9 mouse cellular contexts compared by ENCODE assay signal in genomic region chr7:80091866-80092210, GRCm38 (mm10). TPM values are rescaled to one million over a fixed set of nuclear protein-coding genes. Genes with fewer than 3 reads are reported as not detected.
DNase-seq lines count a peak whose midpoint lies in the region; ATAC-seq and TF ChIP-seq lines count a peak whose summit lies in the region.
"Had no signal": no experiment of that assay in that cellular context is flagged by ENCODE, and none has a peak within 500 bp of the region (broad histone marks: within the 10 kb centered on the region; RNA-seq: fewer than 3 reads in every experiment).

No protein-coding gene starts in this region.

- peaks cover 54% of the 10 kb centered on the region for H3K36me3 ChIP-seq in heart, embryonic 11.5 days (ENCODE audit: control insufficient read depth, insufficient read depth, low read length)

- H3K9ac ChIP-seq in heart, embryonic 11.5 days (ENCODE audit: low read depth, low read length): no peak overlapping the region
- H3K9ac ChIP-seq: liver, embryonic 14.5 days had no signal

- no peak for TF ChIP-seq POLR2A in embryonic fibroblast, embryonic 13.5 days (IDR thresholded peaks at IDR 0.05; ENCODE audit: low read depth, low read length)

- no peaks in the 10 kb centered on the region for H3K27me3 ChIP-seq in heart, embryonic 11.5 days (ENCODE audit: control insufficient read depth, insufficient read depth, low read length)

- ATAC-seq in heart, embryonic 11.5 days (replicated peaks; ENCODE audit: insufficient number of reproducible peaks, low FRiP score, low TSS enrichment): no peak
- peak; percentile 7 for ATAC-seq in CD4-positive, CD25-positive, alpha-beta regulatory T cell, adult 4 months

- peak overlapping the region; percentile 30 for H3K27ac ChIP-seq in heart, embryonic 11.5 days (ENCODE audit: low read depth, low read length)
- peak overlapping the region; percentile 91 for H3K27ac ChIP-seq in layer of hippocampus, adult 2 months
- H3K27ac ChIP-seq in embryonic fibroblast, embryonic 13.5 days (ENCODE audit: insufficient read depth, low read length): 0 out of 2 replicates have a peak overlapping the region, but pooled peaks have one; percentile 12
- H3K27ac ChIP-seq: liver, embryonic 14.5 days had no signal

- DNase-seq in heart, postnatal 4 days: no peak
- no peak for DNase-seq in layer of hippocampus, adult 2 months (ENCODE audit: low spot score in 2 of 2)
- no peak for DNase-seq in layer of hippocampus, adult 9-10 months (ENCODE audit: low spot score)
- DNase-seq in testis, postnatal 10 days (ENCODE audit: low spot score): no peak
- no peak for DNase-seq in ovary, adult 18-20 months (ENCODE audit: low spot score)

- 83% methylated on average over 3 of the region's 4 CpGs for WGBS in heart, embryonic 11.5 days (ENCODE audit: insufficient replicate concordance)

- no peaks in the 10 kb centered on the region for H3K9me3 ChIP-seq in heart, embryonic 11.5 days (replicated peaks; ENCODE audit: control insufficient read depth, low read length)

- H3K4me3 ChIP-seq in heart, embryonic 11.5 days (ENCODE audit: low read depth, low read length): no peak overlapping the region
- no peak overlapping the region for H3K4me3 ChIP-seq in layer of hippocampus, adult 2 months
- H3K4me3 ChIP-seq in embryonic fibroblast, embryonic 13.5 days (ENCODE audit: insufficient read depth, low read length): no peak overlapping the region

- H3K4me2 ChIP-seq in heart, embryonic 11.5 days: no peak overlapping the region

- TF ChIP-seq CTCF in layer of hippocampus, adult 2 months (conservative IDR thresholded peaks at IDR 0.05): no peak
- TF ChIP-seq CTCF in embryonic fibroblast, embryonic 13.5 days (IDR thresholded peaks at IDR 0.05; ENCODE audit: borderline replicate concordance, insufficient read depth, low read length): no peak

- peaks cover 3% of the 10 kb centered on the region; the same call in 1 of the 2 replicates for H3K4me1 ChIP-seq in heart, embryonic 11.5 days (ENCODE audit: control insufficient read depth, insufficient read depth, low read length)
- H3K4me1 ChIP-seq in embryonic fibroblast, embryonic 13.5 days (ENCODE audit: control insufficient read depth, insufficient read depth, low read length): peaks cover 11% of the 10 kb centered on the region; the same call in 1 of the 2 replicates

RNA-seq across cellular contexts. Expression of gene Idh2, which starts 23.4 kb away (rescaled TPM):
- 1,200 and 1,395 TPM in 2 replicates for polyA plus RNA-seq in heart, embryonic 11.5 days (2014; fragmentation: Nextera tagmentation; extraction: Ambion mirVana)
- 1,000 to 10,000 TPM; 1,640 to 1,742 TPM for total RNA-seq in heart, postnatal 4 days (2021)
- total RNA-seq in layer of hippocampus, adult 2 months (2021): 10 to 100 TPM; 63.8 to 69.8 TPM
- 10 to 100 TPM; 22.4 to 23.9 TPM for polyA plus RNA-seq in CD4-positive, CD25-positive, alpha-beta regulatory T cell, adult 4 months (2017; shearing (Covaris generic))
- 84.2 and 116 TPM in 2 replicates for polyA plus RNA-seq in embryonic fibroblast, embryonic 13.5 days (2011; ENCODE audit: insufficient read length, low read depth, missing spikeins)

Comparison
In these comparisons a context has a peak if more than half of its experiments do, and no peak if none do; other contexts are left out.
1. H3K27ac ChIP-seq: peak in every context shown above with its lines; median percentile 91 in layer of hippocampus, adult 2 months; 30 in heart, embryonic 11.5 days; 12 in embryonic fibroblast, embryonic 13.5 days.
2. RNA of gene Idh2, which starts 23.4 kb away (polyA plus RNA-seq): 1,200 to 1,395 TPM in heart, embryonic 11.5 days; 84.2 to 116 TPM in embryonic fibroblast, embryonic 13.5 days and 22.4 to 23.9 TPM in CD4-positive, CD25-positive, alpha-beta regulatory T cell, adult 4 months; every median in the first group is over 10 times any median in the second.